Mouse (Mus musculus): ENCODE results near the gene Ppp6c. TPM values are rescaled to one million over a fixed set of nuclear protein-coding genes. Genes with fewer than 3 reads are reported as not detected.

Gene Ppp6c
- total RNA-seq, 1 experiment from 2014 or later, result 66.5 TPM

- no peak for ATAC-seq (replicated peaks in 1 of 2; ENCODE audit: insufficient read depth in 1 of 2, low FRiP score in 2 of 2, low TSS enrichment in 1 of 2, low read depth in 1 of 2, poor library complexity in 2 of 2, severe bottlenecking in 2 of 2)
Observed at GRCm38 (mm10) chr2:39157916-39158315, 68.3 kb downstream of the Ppp6c start.

DNA sequence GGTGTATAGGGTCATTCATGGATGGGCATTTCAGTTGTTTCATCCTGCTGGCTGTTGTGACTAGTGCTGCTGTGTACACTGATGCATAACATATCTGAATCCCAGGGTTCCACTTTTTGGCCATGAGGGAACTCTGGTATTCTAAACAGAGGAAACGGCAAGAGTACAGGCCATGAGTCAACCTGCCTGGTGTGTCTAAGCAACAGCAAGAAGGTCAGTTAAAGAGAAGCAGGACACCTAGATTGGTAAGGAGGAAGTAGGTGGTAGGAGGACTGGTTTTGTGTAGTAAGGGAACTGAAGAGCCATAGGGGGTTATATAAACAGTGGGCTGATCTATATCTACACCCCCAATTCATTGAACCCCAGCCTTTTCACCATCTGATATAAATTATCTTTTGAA is 69.4 kb downstream of the Ppp6c start:
- peak in 1 of 2 experiments; percentile 14; a peak in 1 of 4 replicates for ATAC-seq (replicated peaks in 1 of 2; ENCODE audit: insufficient read depth in 1 of 2, low FRiP score in 2 of 2, low TSS enrichment in 1 of 2, low read depth in 1 of 2, poor library complexity in 2 of 2, severe bottlenecking in 2 of 2)

- no peak for ATAC-seq (replicated peaks in 1 of 2; ENCODE audit: insufficient read depth in 1 of 2, low FRiP score in 2 of 2, low TSS enrichment in 1 of 2, low read depth in 1 of 2, poor library complexity in 2 of 2, severe bottlenecking in 2 of 2)
Observed at GRCm38 (mm10) chr2:39150943-39151342, 75.3 kb downstream of the Ppp6c start.

- ATAC-seq (replicated peaks in 1 of 2; ENCODE audit: insufficient read depth in 1 of 2, low FRiP score in 2 of 2, low TSS enrichment in 1 of 2, low read depth in 1 of 2, poor library complexity in 2 of 2, severe bottlenecking in 2 of 2), result peak; percentile 69 to 80; a peak in 3 of 4 replicates
Observed at GRCm38 (mm10) chr2:39148075-39148474, 78.2 kb downstream of the Ppp6c start.

- no peak for ATAC-seq (replicated peaks in 1 of 2; ENCODE audit: insufficient read depth in 1 of 2, low FRiP score in 2 of 2, low TSS enrichment in 1 of 2, low read depth in 1 of 2, poor library complexity in 2 of 2, severe bottlenecking in 2 of 2)
Observed at GRCm38 (mm10) chr2:39146469-39146868, 79.8 kb downstream of the Ppp6c start.

Other genes starting within 250 kb of the Ppp6c start
- gene Wdr38, start 229.0 kb downstream of the Ppp6c start, total RNA-seq (2017), result 0.44 and 0.65 TPM in 2 replicates
- gene Arpc5l, start 221.1 kb downstream of the Ppp6c start, total RNA-seq (2017), result 61.2 and 64.3 TPM in 2 replicates
- 1,207 and 1,504 TPM in 2 replicates for gene Rpl35, start 220.8 kb downstream of the Ppp6c start, total RNA-seq (2017)
- gene Golga1, start 160.9 kb downstream of the Ppp6c start, total RNA-seq (2017), result 27.3 and 33.0 TPM in 2 replicates
- gene Scai, start 35.7 kb downstream of the Ppp6c start, total RNA-seq (2017), result 17.8 and 25.8 TPM in 2 replicates